Mouse (Mus musculus) small intestine, adult 2 months (tissue): ENCODE measurements around the gene Ahsg.

Experiments used
- CTCF ChIP-seq: fragments of 200-500 bp; IDR thresholded peaks from 2 replicates; pipeline ENCODE4 v1.5.1; 2012; ENCODE audit warnings: low read depth, mild to moderate bottlenecking, control low read depth, inconsistent platforms, low read length, moderate library complexity, mixed read lengths; ENCODE audit not compliant: insufficient replicate concordance, insufficient read length; ENCODE audit errors: extremely low read depth
- POLR2A ChIP-seq: fragments of 200-500 bp; IDR thresholded peaks from 2 replicates; pipeline ENCODE4 v1.6.1; 2012; ENCODE audit warnings: low read depth, mild to moderate bottlenecking, control low read depth, inconsistent platforms, low read length, moderate library complexity

DNA sequence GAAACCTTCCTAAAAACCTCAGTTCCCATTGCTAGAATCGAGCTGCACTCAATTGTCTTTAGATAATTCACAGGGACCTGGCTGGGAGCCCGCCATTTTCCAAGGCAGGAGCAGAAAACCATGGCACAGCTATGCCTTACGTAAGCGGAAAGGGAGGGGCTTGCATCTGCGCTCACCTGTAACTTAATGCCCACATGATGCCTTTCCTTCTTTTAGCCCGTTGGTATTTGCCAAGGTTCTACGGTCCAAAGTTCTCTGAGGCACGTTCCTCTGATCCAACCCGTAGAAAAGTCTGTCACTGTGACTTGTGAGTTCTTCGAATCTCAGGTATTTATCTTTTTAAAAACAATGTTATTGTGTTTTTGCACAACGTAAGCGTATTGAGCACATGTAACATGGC lies 46.6 kb downstream of the Ahsg start:
- TF ChIP-seq CTCF (no peak), POLR2A (no peak)
